Mouse (Mus musculus) adrenal gland, adult 18-20 months (tissue): ENCODE results near the gene Tcl1b3. TPM values are rescaled to one million over a fixed set of nuclear protein-coding genes. Genes with fewer than 3 reads are reported as not detected.
A peak's percentile ranks its signal among the peaks of the same experiment; 100 is the strongest.
"Not testable (repeated sequence)": the region's sequence is repeated elsewhere in the genome, so short reads cannot be mapped to it uniquely, and the experiment has no call there.

Experiments used
- DNase-seq, 2 experiments: peaks; one replicate each; pipeline ENCODE4 v3.0.0; 2021 to 2022; ENCODE audit warnings: low spot score in 2 of 2
- long read RNA-seq, 2 experiments: library from polyadenylated mRNA; stranded (forward); transcript quantifications; one replicate each; pipeline ENCODE4 v2.0.0; 2021
- total RNA-seq, 2 experiments: library from RNA; stranded (reverse); gene quantifications; 1 replicate in 1 of 2; 2 replicates in 1 of 2; pipeline ENCODE4 v1.2.3; 2021

The Tcl1b3 gene
- not detected for total RNA-seq
- long read RNA-seq, experiment 1, result 0 reads
- long read RNA-seq, experiment 2, result 0 reads

DNA sequence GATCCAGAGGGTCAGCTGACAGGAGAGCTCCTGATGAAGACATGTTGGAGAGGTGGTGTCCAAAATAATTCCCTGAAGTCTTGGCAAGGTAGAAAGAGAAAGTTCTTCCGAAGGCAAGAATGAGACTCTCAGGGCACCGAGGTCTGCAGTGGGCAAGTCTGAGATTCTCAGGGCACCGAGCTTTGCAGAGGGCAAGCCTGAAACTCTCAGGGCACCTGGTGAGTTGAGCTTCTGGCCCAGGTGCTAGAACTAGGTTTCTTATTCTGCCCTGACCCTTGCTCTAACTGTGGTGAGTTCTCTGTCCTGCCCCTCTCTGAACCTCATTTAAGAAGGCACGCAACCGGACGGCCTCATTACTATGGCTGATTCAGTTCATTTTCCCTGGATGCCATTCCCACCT, at the start of gene Tcl1b3:
TSS of gene Tcl1b3 (plus strand) at position 301 of the 400 bp plus-strand sequence.
- not testable (repeated sequence) for DNase-seq

DNA sequence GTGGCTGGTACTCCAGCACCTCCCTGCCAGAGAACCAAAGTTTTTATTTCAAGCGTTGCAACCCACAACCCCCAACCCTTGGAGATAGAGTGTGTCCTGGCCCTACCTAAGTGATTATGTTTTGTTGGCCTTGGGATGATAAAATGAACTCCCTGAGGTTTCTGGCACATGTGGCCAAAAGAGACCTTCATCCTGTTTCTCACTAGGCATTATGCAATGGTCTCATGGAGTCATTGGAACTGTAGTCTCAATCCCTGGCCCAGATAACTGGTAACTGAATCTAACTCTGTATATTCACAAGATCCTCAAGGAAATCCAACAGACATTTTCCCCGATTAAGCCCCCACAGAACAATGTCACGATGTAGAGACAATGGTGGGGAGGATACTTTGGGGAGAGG, 47.7 kb upstream of the Tcl1b3 start:
- no peak for DNase-seq

DNA sequence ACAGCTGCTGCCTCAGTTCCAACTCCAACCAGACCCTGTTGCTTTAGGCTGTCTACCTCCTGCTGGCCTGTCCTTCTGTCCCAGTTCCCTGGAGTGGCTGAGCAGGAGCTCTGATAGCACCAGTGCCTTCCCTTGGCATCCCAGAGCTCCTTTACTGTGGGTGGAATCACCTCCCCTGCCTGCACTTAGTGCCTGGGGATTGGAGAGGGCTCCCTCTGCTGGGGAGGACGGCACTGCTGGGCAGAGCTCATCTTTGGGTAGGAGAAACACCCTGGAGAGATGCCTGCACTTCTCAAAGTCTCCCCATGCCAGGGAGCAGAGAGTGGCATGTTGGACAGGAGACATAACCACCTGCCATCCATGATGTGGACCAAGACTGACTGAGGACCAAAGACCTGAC, 45.9 kb upstream of the Tcl1b3 start:
- DNase-seq, result not testable (repeated sequence)

DNA sequence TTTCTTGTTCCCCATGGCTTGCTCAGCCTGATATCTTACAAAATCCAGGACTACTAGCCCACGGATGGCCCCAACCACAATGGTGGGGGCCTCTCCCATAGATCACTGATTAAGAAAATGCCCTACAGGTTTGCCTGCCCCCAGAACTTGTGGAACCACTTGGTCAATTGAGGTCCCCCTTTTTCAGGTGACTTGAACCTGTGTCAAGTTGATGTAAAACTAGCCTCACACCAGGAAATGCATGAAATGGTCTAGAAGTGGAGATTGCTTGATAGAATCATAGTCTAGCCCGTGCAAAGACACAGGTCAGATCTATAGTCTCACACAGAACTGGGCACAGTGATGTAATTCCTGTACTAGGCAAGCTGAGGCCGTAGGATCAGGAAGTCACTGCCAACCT, 45.1 kb upstream of the Tcl1b3 start, which contains the start of gene Tcl1b2:
TSS of gene Tcl1b2 (plus strand) at position 301 of the 400 bp plus-strand sequence.
- DNase-seq, result no peak

DNA sequence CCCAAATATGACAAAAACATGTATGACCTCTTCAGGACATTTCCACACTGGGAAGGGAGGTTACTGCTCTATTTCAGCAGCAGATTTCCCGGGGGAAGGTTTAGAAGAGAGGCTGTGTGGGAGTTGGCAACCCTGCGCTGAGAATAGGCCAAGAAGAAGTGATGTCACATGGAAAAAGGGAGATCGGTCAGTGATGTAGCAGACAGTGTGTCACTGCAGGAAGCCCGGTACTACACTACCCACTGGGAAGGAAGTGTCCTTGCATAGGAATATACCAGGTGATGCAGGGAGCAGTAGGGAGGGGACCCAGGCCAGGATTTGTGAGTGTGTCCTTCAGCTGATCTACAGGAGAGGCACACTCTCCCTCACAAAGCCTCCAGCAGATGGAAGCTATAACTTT, 35.6 kb upstream of the Tcl1b3 start:
- not testable (repeated sequence) for DNase-seq

DNA sequence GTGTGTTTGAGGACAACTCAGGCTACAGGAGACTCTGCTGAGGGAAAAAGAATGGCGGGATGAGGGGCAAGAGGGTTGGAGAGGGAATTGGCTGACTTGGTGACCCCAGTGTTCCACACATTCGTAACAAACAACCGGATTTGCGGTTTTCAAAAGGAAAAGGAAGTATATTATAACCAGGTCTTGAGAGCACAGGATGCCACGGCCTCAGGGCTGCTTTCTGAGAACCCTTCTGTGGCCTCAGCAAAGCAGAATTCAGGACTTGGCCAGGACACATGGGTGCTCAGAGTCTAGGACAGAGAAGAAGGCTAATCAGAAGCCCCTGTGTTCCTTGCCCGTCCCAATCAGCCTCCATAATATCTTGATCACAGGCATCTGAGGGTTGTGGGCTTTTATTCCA, 32.0 kb upstream of the Tcl1b3 start:
- DNase-seq, result no peak

DNA sequence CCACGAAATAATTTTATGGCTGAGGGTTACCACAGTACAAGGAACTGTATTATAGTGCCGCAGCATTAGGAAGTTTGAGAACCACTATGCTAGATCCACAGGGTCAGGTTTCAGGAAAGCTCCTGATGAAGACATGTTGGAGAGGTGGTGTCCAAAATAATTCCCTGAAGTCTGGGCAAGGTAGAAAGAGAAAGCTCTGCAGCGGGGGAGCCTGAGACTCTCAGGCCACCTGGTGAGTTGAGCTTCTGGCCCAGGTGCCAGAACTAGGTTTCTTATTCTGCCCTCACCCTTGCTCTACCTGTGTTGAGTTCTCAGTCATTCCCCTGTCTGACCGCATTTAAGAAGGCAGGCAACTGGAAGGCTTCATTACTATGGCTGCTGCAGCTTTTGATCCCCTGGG, 31.5 kb upstream of the Tcl1b3 start, which contains the start of gene Tcl1b1:
TSS of gene Tcl1b1 (plus strand) at position 301 of the 400 bp plus-strand sequence.
- DNase-seq, result no peak

DNA sequence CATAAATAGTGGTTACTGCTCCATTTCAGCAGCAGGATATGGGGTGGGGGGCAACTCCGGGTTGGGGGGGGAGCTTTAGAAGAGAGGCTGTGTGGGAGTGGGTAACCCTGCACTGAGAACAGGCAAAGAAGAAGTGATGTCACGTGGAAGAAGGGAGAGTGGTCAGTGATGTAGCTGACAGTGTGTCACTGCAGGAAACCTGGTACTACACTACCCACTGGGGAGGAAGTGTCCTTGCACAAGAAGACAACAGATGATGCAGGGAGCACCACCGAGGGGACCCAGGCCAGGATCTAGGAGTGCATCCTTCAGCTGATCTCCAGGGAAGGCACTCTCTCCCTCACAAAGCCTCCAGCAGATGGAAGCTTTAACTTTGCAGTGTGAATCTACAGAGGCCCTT, 24.1 kb upstream of the Tcl1b3 start:
- DNase-seq, result no peak

DNA sequence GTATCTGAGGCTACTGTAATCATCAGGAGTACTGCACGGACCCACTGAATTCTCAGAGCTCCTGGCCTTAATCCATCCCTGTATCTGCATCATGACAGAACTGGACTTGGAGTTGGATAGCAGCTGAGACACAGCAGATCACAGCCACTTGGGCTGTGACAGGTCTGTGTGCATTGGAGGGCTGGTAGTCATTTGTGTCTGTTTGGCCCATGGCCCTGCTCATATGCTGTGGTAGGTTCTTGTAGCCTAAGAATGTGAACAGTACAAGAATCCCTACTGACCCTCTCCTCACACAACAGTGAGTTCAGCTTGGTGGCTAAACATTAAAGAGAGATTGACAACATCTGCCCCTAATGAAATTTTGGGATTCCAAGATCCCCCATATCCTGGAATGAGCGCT, 17.5 kb upstream of the Tcl1b3 start:
- no peak for DNase-seq

DNA sequence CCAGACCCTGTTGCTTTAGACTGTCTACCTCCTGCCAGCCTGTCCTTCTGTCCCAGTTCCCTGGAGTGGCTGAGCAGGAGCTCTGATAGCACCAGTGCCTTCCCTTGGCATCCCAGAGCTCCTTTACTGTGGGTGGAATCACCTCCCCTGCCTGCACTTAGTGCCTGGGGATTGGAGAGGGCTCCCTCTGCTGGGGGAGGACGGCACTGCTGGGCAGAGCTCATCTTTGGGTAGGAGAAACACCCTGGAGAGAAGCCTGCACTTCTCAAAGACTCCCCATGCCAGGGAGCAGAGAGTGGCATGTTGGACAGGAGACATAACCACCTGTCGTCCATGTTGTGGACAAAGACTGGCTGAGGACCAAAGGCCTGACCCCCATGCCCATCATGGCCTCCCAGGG, 16.5 kb upstream of the Tcl1b3 start:
- peak; percentile 75 to 77 for DNase-seq

DNA sequence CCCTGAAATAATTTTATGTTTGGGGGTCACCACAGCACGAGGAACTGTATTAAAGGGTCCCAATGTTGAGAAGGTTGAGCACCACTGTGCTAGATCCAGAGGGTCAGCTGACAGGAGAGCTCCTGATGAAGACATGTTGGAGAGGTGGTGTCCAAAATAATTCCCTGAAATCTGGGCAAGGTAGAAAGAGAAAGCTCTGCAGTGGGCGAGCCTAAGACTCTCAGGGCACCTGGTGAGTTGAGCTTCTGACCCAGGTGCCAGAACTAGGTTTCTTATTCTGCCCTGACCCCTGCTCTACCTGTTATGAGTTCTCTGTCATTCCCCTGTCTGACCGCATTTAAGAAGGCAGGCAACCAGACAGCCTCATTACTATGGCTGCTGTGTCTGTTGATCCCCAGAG, 14.8 kb upstream of the Tcl1b3 start, which contains the start of gene Tcl1b5:
TSS of gene Tcl1b5 (plus strand) at position 301 of the 400 bp plus-strand sequence.
- DNase-seq, result not testable (repeated sequence)

DNA sequence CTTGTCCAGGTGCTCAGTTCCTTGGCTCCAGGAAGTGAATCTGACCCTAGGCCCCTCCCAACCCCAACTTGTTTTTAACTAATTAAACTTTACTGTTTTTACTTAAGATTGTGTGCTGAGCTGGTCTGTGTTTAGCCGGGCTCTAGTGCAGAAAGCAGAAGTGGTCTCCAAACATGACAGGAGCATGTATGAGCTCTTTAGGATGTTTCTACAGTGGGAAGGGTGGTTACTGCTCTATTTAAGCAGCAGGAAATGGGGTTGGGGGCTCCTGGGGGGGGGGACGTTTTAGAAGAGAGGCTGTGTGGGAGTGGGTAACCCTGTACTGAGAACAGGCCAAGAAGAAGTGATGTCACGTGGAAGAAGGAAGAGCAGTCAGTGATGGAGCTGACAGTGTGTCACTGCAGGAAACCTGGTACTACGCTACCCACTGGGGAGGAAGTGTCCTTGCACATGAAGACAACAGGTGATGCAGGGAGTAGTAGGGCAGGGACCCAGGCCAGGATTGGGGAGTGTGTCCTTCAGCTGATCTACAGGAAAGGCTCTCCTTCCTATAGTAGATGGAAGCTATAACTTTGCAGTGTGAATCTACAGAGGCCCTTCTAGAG, 9.7 kb upstream of the Tcl1b3 start:
- DNase-seq, result not testable (repeated sequence)

DNA sequence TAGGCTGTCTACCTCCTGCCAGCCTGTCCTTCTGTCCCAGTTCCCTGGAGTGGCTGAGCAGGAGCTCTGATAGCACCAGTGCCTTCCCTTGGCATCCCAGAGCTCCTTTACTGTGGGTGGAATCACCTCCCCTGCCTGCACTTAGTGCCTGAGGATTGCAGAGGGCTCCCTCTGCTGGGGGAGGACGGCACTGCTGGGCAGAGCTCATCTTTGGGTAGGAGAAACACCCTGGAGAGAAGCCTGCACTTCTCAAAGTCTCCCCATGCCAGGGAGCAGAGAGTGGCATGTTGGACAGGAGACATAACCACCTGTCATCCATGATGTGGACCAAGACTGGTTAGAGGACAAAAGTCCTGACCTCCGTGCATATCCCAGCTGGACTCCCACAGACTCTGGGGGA, 1.9 kb upstream of the Tcl1b3 start:
- peak in 1 of 2 experiments; percentile 20 for DNase-seq

DNA sequence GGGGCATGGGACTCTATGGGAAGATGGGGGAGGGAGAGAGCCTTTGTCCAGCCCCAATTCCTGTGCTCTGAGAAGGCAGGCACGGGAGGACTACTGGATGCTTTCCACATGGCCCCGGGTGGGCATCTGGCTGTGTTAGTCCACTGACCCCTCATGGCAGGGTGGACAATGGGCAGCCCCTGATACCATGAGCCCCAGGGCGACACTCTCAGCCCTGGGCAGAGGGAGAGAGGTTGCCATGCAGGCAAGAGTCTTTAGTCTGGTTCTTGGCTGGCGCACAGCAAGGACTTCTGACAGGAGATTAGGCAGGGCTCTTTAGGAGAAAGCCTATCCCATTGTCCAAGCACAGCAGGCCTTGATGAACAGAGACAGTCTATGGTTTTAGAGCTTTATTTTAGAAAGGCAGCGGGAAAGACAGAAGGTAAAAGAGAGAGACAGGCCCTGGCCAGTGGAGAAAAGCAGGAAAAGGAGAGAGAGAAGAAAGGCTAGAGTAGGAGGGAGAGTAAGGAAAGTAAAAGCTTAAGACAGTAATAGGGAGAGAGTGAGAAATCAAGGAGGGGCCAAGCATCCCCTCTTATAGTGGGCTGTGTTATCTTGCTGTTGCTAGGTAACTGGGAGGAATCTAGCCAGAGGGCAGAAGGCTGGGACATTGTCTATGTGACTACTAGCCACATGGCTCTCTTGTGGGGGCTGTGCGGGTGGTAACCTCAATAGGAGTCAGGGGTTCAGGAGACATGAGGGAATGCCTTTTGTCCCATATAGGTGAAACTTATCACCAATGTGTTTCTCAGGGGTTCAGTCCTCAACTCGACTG, 9.0 kb downstream of the Tcl1b3 start:
- not testable (repeated sequence) for DNase-seq

DNA sequence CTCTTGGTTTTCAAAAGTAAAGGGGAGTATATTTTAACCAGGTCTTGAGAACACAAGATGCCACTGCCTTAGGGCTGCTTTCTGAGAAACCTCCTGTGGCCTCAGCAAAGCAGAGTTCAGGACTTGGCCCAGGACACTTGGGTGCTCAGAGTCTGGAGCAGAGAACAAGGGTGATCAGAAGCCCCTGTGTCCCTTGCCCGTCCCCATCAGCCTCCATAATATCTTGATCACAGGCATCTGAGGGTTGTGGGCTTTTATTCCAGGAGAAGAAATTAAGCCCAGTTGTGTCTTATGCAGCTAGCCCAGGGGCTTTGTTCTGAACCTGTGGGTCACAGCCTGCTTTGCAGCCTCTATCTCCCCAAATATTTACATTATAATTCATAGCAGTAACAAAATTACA, 10.8 kb downstream of the Tcl1b3 start, which contains the start of gene Tcl1b4:
TSS of gene Tcl1b4 (plus strand) at position 301 of the 400 bp plus-strand sequence.
- DNase-seq, result not testable (repeated sequence)

DNA sequence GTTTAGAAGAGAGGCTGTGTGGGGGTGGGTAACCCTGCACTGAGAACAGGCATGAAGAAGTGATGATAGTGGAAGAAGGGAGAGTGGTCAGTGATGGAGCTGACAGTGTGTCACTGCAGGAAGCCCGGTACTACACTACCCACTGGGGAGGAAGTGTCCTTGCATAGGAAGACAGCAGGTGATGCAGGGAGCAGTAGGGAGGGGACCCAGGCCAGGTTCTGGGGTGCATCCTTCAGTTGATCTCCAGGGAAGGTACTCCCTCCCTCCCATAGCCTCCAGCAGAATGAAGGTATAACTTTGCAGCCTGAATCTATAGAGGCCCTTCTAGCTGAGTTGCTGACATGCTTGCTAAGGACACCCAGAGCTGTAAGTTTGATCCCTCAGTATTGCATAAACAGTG, 16.2 kb downstream of the Tcl1b3 start:
- no peak for DNase-seq

DNA sequence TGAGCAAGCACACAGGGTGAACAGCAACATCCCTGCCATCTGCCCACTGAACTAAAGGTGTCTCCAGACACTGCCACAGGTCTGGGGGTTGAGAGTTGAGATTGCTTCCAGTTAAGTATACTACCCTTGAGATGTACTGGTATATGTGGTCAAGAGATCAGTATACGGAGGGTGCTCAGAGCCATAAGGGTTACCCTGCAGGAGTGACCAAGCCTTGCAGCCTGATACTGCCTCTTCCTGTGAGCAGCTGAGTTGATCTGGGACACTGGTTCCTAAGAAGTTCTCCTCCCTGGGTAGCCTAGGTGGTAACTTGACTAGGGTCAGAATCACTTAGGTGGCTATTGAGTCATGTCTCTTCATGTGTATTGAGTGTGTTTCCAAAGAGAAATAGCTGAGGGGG, 17.6 kb downstream of the Tcl1b3 start:
- DNase-seq, result no peak

DNA sequence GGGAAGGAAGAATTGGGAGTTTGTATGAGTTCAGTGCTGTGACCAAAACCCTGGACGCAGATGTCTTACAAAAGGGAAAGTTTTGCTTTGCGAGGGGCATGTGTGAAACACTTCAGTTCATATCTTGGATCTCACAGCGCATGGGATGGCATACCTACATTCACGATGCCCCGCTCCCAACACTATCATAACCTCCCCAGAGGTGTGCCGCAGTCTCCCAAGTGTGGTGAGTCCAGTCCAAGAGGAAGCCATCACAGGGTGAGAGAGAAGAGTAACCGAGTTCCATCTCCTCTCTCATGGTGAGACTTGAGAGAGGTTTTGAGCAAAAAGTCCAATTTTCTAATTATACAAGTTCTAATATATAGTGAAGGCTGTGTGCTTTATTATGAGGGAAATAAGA, 18.4 kb downstream of the Tcl1b3 start:
- no peak for DNase-seq

DNA sequence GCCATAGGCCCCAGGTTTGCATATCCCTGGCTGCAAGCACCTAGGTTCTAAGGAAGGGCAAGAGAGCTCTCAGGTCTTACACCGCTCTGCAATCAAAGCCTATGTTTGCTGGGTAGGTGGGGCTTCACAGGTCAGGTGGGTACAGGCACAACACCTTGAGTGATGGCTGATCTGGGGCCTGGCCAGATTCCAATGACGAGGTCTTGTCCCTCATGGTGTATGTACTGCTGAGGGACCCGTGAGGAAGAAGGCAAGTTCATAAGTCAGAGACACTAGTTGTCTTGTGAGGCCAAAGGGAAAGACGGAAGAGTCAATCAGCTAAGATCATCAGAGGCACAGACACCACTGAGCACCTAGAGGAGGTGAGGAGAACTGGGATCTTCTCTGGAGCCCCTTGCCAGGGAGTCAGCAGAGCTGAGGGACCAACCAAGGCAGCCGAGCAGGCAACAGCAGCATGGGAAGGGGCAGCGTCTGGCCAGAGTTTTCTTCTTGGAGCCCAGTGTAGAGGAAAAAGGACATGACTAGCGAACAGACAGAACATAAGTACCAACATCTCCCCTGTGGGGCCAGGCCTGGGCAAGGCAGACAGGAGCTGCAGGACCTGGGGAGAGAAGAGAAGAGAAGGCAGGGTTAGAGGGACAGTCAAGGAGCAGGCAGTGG, 26.4 kb downstream of the Tcl1b3 start:
- DNase-seq, result no peak

DNA sequence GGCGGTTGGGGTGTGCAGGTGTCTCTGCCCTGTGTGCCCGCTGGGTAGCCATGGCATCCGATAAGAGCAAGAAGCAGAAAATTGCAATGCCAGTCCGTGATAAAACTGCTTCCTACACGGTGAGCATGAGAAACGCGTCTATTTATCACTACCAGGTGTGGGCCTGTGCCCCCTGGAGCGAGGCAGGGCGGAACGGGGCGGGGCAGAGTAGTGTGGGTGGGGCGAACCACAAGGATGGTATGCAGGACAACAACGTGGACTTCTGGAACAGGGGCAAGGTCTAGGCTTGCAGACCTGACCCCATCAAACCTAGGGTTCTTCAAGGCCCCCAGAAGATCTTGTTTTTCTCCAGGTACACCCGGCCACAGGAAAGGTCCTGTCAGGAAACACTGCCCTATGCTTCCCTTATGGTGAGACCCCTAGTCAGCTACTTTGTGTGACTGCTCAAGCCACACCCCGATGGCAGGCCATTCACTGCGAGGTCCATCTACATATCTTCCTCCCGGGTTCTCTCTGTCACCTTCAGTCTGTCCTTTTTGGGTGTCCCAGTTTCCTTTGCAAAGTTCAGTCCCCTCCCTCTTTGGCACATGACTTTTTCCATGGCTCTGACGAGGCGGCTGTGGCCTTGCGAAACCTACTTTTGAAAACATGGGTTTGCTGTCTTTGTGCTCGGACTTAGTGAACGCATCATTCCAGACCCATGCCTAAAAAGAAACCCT, 31.9 kb downstream of the Tcl1b3 start, which contains the start of gene Tcl1:
TSS of gene Tcl1 (minus strand) at position 193 of the 719 bp plus-strand sequence.
- no peak for DNase-seq
